Mouse (Mus musculus) thymus, postnatal 25 days (tissue): ENCODE data around the gene Kif23.
A peak's percentile ranks its signal among the peaks of the same experiment; 100 is the strongest.

ENCODE experiments used
- DNase-seq: peaks from one replicate; pipeline ENCODE4 v3.0.0; 2022

Gene Kif23

GRCm38 (mm10) chr9:61945973-61946611 is 482 bp downstream of the Kif23 start:
- peak; percentile 81 for DNase-seq

GRCm38 (mm10) chr9:61941054-61941453 is 5.5 kb downstream of the Kif23 start:
- no peak for DNase-seq

- DNase-seq = no peak
These were observed 13.2 kb downstream of the Kif23 start for GRCm38 (mm10) chr9:61933333-61933732.

GRCm38 (mm10) chr9:61932009-61932408 is 14.6 kb downstream of the Kif23 start:
- no peak for DNase-seq

GRCm38 (mm10) chr9:61925086-61925660 is 21.4 kb downstream of the Kif23 start:
- peak; percentile 52 for DNase-seq

- no peak for DNase-seq
These were observed 26.2 kb downstream of the Kif23 start for GRCm38 (mm10) chr9:61920331-61920730.

GRCm38 (mm10) chr9:61919464-61919863 is 27.1 kb downstream of the Kif23 start:
- no peak for DNase-seq

- DNase-seq = no peak
These were observed 29.1 kb downstream of the Kif23 start for GRCm38 (mm10) chr9:61917436-61917835.

GRCm38 (mm10) chr9:61916986-61917385 is 29.6 kb downstream of the Kif23 start:
- no peak for DNase-seq

- no peak for DNase-seq
These were observed 31.1 kb downstream of the Kif23 start for GRCm38 (mm10) chr9:61915393-61916005.

- DNase-seq = no peak
These were observed 31.7 kb downstream of the Kif23 start for GRCm38 (mm10) chr9:61914917-61915300.

- peak; percentile 96 for DNase-seq
These were observed 32.2 kb downstream of the Kif23 start, which contains the start of gene Rplp1 for GRCm38 (mm10) chr9:61914203-61914916. Gene Rplp1 (minus strand): TSS chr9:61914542.

GRCm38 (mm10) chr9:61911300-61912128 is 35.1 kb downstream of the Kif23 start:
- DNase-seq = no peak

GRCm38 (mm10) chr9:61910526-61911256 is 35.9 kb downstream of the Kif23 start:
- DNase-seq = no peak

GRCm38 (mm10) chr9:61909633-61910032 is 36.9 kb downstream of the Kif23 start:
- no peak for DNase-seq

GRCm38 (mm10) chr9:61908832-61909407 is 37.7 kb downstream of the Kif23 start:
- no peak for DNase-seq

- DNase-seq = no peak
These were observed 38.2 kb downstream of the Kif23 start for GRCm38 (mm10) chr9:61908341-61908740.

- no peak for DNase-seq
These were observed 38.8 kb downstream of the Kif23 start for GRCm38 (mm10) chr9:61907621-61908295.

- peak; percentile 66 for DNase-seq
These were observed 39.7 kb downstream of the Kif23 start for GRCm38 (mm10) chr9:61906912-61907311.

GRCm38 (mm10) chr9:61905576-61905975 is 41.0 kb downstream of the Kif23 start:
- no peak for DNase-seq

- DNase-seq = no peak
These were observed 42.4 kb downstream of the Kif23 start for GRCm38 (mm10) chr9:61904201-61904600.
